Mouse (Mus musculus) myocyte (in vitro differentiated cells): Measurements from ENCODE around the gene Me3.

ENCODE experiments used
- E2F4 ChIP-seq: IDR thresholded peaks from one replicate; pipeline ENCODE4 v1.6.1; 2011; ENCODE audit warnings: mild to moderate bottlenecking, control low read depth, moderate library complexity; ENCODE audit not compliant: insufficient read depth
- MAX ChIP-seq: IDR thresholded peaks from one replicate; pipeline ENCODE4 v1.6.1; 2011; ENCODE audit warnings: low read depth, mild to moderate bottlenecking, control low read depth
- POLR2A ChIP-seq: IDR thresholded peaks from one replicate; pipeline ENCODE4 v1.6.1; 2011; ENCODE audit warnings: low read depth, mild to moderate bottlenecking, control low read depth, moderate library complexity; ENCODE audit not compliant: insufficient read length
- REST ChIP-seq: IDR thresholded peaks from one replicate; pipeline ENCODE4 v1.6.1; 2011; ENCODE audit warnings: mild to moderate bottlenecking, control low read depth, moderate library complexity; ENCODE audit not compliant: insufficient read depth, insufficient read length
- USF1 ChIP-seq: IDR thresholded peaks from one replicate; pipeline ENCODE4 v1.6.1; 2011; ENCODE audit warnings: low read depth, mild to moderate bottlenecking, control low read depth, moderate library complexity

DNA sequence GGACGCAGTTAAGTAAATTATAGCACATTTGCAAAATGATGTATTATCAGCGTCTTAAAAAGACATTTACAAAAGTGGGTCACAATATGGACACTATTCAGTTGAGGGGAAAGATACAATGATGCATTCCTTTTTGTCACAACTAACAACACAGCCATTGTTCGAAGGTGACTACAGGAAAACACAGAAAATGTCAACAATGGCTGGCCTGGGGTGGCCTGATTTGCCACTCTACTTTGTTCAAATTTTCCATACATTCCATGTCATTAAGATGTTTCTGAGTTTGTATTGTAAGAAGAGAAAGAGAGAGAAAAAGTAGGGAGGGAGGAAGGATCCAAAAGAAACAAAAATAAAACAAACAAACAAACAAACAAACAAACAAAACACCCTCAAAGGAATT lies 48.7 kb downstream of the Me3 start:
- TF ChIP-seq POLR2A = no peak
- TF ChIP-seq REST = no peak
- TF ChIP-seq USF1 = no peak
- no peak for TF ChIP-seq MAX
- no peak for TF ChIP-seq E2F4
